Mouse (Mus musculus): ENCODE data around the gene Arhgap32. TPM values are rescaled to one million over a fixed set of nuclear protein-coding genes. Genes with fewer than 3 reads are reported as not detected.

The Arhgap32 gene
- total and polyA plus RNA-seq, 3 experiments = 0.38 to 0.41 TPM; not detected in 1

DNA sequence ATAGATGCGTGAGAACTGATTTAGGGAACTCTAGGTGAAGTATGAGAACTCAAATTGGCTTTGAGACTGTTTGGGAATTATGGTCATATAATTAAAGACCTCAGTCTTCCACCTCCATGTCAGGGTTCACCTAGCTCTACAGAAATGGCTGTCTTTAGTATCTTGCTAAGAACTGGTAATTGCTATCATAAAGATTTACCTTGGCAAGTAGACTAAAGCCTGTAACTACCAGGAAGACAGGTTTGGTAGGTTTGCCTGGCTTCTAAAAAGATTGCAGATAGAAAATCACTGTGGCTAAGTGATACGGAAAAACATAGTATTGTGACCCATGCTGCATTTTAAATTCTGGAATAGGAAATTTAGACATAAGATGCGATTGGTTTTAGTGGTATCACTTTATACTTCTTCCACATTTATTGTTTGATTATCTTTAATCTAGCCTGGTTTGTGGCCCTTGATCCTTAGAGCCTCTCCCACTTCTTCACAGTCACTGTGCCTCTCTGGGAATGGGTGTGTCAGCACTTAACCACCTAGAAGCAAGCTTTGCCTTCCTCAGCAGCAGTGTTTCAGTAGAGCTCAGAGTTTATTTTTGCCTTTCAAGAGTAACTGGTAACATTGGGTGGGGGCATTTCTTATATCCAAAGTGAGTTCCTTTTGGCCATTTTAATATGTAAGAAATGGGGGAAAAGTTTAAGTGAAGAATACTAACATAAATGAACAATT, 119.0 kb downstream of the Arhgap32 start:
- Histone ChIP-seq H3K4me2 (ENCODE audit: insufficient read depth, low read depth, poor library complexity, severe bottlenecking) (no peak overlapping the region), H3K4me3 (replicated peaks in 1 of 3; ENCODE audit: low read depth in 2 of 3, low read length in 2 of 3, poor library complexity in 1 of 3) (no peak overlapping the region), H3K79me2 (replicated peaks; ENCODE audit: control insufficient read depth, extremely low read depth, insufficient read depth, poor library complexity, severe bottlenecking) (no peaks in the 10 kb centered on the region), H3K27ac (ENCODE audit: insufficient read depth, low read depth) (no peak overlapping the region), H3K27me3 (replicated peaks) (no peaks in the 10 kb centered on the region), H3K9ac (ENCODE audit: insufficient read depth, low read depth) (no peak overlapping the region), H3K36me3 (replicated peaks in 1 of 2; ENCODE audit: control insufficient read depth in 1 of 2, insufficient read depth in 1 of 2, low read length in 1 of 2) (no peaks in the 10 kb centered on the region), H3K9me3 (replicated peaks; ENCODE audit: low read length) (no peaks in the 10 kb centered on the region), H3K4me1 (ENCODE audit: control insufficient read depth in 1 of 2, insufficient read depth in 2 of 2) (0 out of 4 replicates have a peak, but pooled peaks cover 0 to 3% of the 10 kb centered on the region in 2 experiments)
- TF ChIP-seq ZMIZ1 (IDR thresholded peaks at IDR 0.05; ENCODE audit: low read depth, low read length) (no peak), USF2 (conservative IDR thresholded peaks at IDR 0.05; ENCODE audit: low read depth, low read length) (no peak), PAX5 (IDR thresholded peaks at IDR 0.05; ENCODE audit: low read length) (no peak), BHLHE40 (IDR thresholded peaks at IDR 0.05; ENCODE audit: low read depth, low read length) (no peak), POLR2AphosphoS2 (IDR thresholded peaks at IDR 0.05; ENCODE audit: low read depth, low read length) (no peak), E2F4 (IDR thresholded peaks at IDR 0.05; ENCODE audit: insufficient replicate concordance, low read depth, low read length) (no peak), GABPA (IDR thresholded peaks at IDR 0.05; ENCODE audit: insufficient replicate concordance, low read depth, low read length) (no peak), ZNF384 (IDR thresholded peaks at IDR 0.05; ENCODE audit: low read depth, low read length) (no peak), TCF12 (IDR thresholded peaks at IDR 0.05; ENCODE audit: low read depth, low read length) (no peak), ETS1 (conservative IDR thresholded peaks at IDR 0.05; ENCODE audit: low read depth, low read length) (no peak), ELF1 (IDR thresholded peaks at IDR 0.05; ENCODE audit: low read depth, low read length) (no peak), UBTF (IDR thresholded peaks at IDR 0.05; ENCODE audit: low read depth, low read length) (no peak), MAX (IDR thresholded peaks at IDR 0.05; ENCODE audit: low read length) (no peak), POLR2A (IDR thresholded peaks at IDR 0.05; ENCODE audit: low read depth, low read length) (no peak), NRF1 (IDR thresholded peaks at IDR 0.05; ENCODE audit: low read depth, low read length) (no peak), MAFK (IDR thresholded peaks at IDR 0.05; ENCODE audit: insufficient replicate concordance, low read length) (no peak), RAD21 (IDR thresholded peaks at IDR 0.05; ENCODE audit: low read depth, low read length) (no peak)
- in situ Hi-C loops (cut with MboI; ENCODE audit: low pct_ligation_motif_present, low pct_unique_long_range_greater_than_20kb, low sequenced_read_pairs) (no loop called here), dilution Hi-C loops (cut with MboI; ENCODE audit: extremely low pct_ligation_motif_present, extremely low pct_unique_long_range_greater_than_20kb, low sequenced_read_pairs) (no loop called here)
- no peak for DNase-seq (ENCODE audit: extremely low read depth)

- no peak overlapping the region for H3K9ac ChIP-seq (ENCODE audit: insufficient read depth, low read depth)
- H3K4me1 ChIP-seq (ENCODE audit: control insufficient read depth in 1 of 2, insufficient read depth in 2 of 2) = 0 out of 4 replicates have a peak, but pooled peaks cover 0 to 3% of the 10 kb centered on the region in 2 experiments
- no peak for TF ChIP-seq GABPA (IDR thresholded peaks at IDR 0.05; ENCODE audit: insufficient replicate concordance, low read depth, low read length)
- TF ChIP-seq UBTF (IDR thresholded peaks at IDR 0.05; ENCODE audit: low read depth, low read length) = no peak
- no peak for TF ChIP-seq IRF4 (IDR thresholded peaks at IDR 0.05; ENCODE audit: low read depth, low read length)
- TF ChIP-seq POLR2AphosphoS2 (IDR thresholded peaks at IDR 0.05; ENCODE audit: low read depth, low read length) = no peak
- no peak overlapping the region for H3K4me2 ChIP-seq (ENCODE audit: insufficient read depth, low read depth, poor library complexity, severe bottlenecking)
- H3K36me3 ChIP-seq (replicated peaks in 1 of 2; ENCODE audit: control insufficient read depth in 1 of 2, insufficient read depth in 1 of 2, low read length in 1 of 2) = no peaks in the 10 kb centered on the region
- dilution Hi-C loops (cut with MboI; ENCODE audit: extremely low pct_ligation_motif_present, extremely low pct_unique_long_range_greater_than_20kb, low sequenced_read_pairs) = no loop called here
- in situ Hi-C loops (cut with MboI; ENCODE audit: low pct_ligation_motif_present, low pct_unique_long_range_greater_than_20kb, low sequenced_read_pairs) = no loop called here
- no peak for DNase-seq (ENCODE audit: extremely low read depth)
- H3K79me2 ChIP-seq (replicated peaks; ENCODE audit: control insufficient read depth, extremely low read depth, insufficient read depth, poor library complexity, severe bottlenecking) = no peaks in the 10 kb centered on the region
- no peak overlapping the region for H3K4me3 ChIP-seq (replicated peaks in 1 of 3; ENCODE audit: low read depth in 2 of 3, low read length in 2 of 3, poor library complexity in 1 of 3)
- no peaks in the 10 kb centered on the region for H3K27me3 ChIP-seq (replicated peaks)
- H3K27ac ChIP-seq (ENCODE audit: insufficient read depth, low read depth) = no peak overlapping the region
- H3K9me3 ChIP-seq (replicated peaks; ENCODE audit: low read length) = no peaks in the 10 kb centered on the region
These were observed 123.0 kb downstream of the Arhgap32 start for GRCm38 (mm10) chr9:32238899-32239298.

Measured in CH12.LX (cell line).